Mouse (Mus musculus) ZHBTc4 (cell line): ENCODE measurements at regions not wholly inside any gene's neighbourhood (a gene's known extent, or its start where the extent isn't known, plus 50 kb on each side); places are given as distances from the start of the nearest gene placed in this dataset.

Source experiments
- DNase-seq: peaks from one replicate; pipeline ENCODE4 v3.0.0-alpha.2; 2011; ENCODE audit warnings: low read depth, low spot score

DNA sequence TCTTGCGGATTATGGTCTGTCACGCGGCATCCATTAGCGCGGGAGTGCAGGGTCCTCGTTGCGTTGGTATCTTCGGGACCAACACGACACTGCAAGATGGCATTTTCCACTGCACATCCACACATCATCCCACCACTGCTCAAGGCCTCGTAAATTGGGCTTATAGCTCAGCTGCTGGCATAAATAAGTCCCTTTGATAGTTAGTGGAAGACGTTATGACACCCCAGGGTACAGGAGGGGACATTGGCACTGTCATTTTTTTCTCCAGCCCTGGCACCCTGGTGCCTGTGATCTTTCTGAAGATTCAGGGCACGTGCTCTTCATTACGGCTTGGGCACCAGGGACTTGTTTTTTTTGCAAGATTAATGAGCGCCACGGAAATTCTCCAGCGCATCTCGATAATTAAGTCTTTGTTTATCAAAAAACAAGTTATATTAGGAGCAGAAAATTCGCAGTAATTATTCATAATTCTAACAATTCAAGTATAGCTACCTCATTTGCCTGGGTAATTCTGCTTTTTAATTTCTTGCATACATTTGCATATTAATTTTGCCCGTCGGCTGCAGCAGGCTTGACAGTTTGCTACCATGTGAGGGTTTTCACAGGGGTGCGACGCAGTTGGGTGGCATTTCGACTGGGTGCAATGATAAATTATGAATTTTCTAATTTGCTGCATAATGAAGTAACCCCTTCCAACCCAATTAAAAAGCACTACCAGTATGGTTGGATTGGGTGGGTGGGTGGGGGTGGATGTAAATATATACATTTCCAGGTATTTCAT lies 119.1 kb downstream of the Vrk1 start:
- DNase-seq: no peak

DNA sequence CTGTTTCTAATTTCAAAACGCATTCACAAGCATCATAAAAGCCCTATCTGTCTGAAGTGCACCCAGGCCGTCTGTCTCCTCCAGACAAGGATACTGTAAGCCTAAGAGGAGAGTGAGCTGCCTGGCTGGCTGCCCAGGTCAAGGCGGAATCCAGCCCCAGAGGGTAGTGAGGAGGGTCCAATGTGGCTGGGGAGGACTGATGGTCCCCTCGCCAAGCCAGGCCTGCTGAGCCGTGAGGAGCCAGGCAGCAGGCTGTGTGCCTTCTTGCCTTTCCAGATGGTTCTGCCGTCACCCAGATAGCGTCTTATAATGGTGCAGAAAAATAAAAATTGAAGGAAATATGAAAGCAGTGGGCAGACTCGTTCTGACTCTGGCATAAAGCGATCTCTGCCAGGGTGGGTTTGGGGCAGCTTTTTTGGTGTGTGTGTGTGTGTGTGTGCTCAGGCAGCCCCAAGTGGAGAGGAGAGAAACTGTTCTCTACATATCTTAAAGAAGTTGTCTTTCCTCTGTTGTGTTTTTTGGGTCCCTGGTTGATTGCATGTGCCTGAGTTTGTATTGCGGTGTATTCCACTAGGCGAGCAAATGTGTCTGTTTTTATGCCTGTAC lies 120.1 kb downstream of the Vrk1 start:
- no peak for DNase-seq

- no peak for DNase-seq
Measured at GRCm38 (mm10) chr12:106132715-106133114, 122.7 kb downstream of the Vrk1 start.

- peak; percentile 90 for DNase-seq
Measured at GRCm38 (mm10) chr12:106138466-106138865, 128.4 kb downstream of the Vrk1 start.

GRCm38 (mm10) chr12:106139491-106139890 lies 129.5 kb downstream of the Vrk1 start:
- no peak for DNase-seq

GRCm38 (mm10) chr12:106139927-106140326 lies 129.9 kb downstream of the Vrk1 start:
- DNase-seq: peak; percentile 92

- DNase-seq: peak; percentile 73
Measured at GRCm38 (mm10) chr12:106140671-106141070, 130.6 kb downstream of the Vrk1 start.

GRCm38 (mm10) chr12:106143548-106143947 lies 133.5 kb downstream of the Vrk1 start:
- no peak for DNase-seq

DNA sequence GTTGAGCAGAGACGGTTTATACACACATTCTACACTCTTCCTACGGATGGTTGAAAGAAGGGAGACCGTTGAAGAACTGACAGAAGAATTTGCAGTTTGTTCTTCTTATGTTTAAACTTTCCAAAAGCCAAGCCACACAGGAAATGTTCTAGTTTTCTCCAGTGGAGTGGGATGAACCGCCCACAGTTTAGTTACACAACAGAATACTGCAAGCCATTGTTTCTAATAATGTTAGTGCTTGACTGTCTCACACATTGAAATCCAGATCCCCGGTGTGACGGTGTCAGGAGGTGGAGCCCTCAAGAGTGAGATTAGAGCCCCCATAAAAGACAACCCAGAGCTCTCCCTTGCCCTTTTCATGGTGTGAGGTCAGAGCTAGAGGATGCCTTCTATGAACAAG lies 146.8 kb downstream of the Vrk1 start:
- DNase-seq: no peak

DNA sequence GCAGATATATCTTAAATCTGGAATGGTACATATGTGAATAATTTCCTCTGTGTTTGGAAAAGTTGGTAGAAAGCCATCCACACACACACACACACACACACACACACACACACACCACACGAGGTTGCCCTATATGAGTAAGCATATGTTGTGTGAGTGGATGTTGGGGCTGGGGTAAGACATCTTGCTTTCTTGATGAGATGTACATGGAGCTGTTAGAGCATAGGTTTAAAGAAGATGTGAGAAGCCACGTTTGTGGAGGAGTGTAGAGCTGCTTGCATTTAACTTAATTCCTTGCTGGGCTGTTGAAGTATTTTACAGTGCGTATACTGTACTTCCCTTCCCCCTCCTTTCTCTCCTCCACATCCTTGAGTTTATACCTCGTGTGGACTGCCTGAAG lies 147.8 kb downstream of the Vrk1 start:
- no peak for DNase-seq

DNA sequence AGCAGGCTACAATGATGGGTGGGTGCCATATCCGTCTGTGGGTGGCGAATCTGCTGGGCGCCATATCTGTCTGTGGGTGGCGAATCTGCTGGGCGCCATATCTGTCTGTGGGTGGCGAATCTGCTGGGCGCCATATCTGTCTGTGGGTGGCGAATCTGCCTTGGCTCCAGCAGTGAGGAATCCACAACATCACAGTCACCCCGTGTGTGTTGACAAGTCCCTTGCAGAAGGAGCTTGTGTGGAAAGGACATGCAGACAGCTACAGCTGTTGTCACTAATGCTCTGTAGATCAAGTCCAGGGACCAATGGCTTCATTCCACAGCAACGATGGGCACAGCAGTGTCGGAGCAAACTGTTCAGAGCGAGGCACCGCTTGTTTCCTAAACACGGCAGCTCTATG lies 148.6 kb downstream of the Vrk1 start:
- no peak for DNase-seq

GRCm38 (mm10) chr12:106171301-106171700 lies 161.3 kb downstream of the Vrk1 start:
- DNase-seq: peak; percentile 16

DNA sequence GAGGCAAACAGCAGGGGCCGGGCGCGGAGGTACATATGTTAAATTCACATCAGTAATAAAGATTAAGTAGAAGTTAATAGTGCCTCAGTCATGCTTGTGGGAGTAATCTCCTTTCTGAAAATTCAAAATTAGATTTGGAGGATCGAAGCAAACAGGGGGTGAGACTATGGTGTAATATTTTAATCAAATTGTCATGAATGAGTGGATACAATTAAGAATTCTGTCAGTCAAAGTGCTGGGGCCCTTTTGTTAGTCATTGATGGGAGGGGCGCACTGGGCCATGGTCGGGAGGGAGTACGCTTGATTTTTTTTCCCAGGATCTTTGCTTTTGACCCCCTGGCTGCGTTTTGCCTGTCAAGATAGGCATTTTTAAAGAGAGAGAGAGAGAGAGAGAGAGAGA lies 163.2 kb downstream of the Vrk1 start:
- DNase-seq: no peak

DNA sequence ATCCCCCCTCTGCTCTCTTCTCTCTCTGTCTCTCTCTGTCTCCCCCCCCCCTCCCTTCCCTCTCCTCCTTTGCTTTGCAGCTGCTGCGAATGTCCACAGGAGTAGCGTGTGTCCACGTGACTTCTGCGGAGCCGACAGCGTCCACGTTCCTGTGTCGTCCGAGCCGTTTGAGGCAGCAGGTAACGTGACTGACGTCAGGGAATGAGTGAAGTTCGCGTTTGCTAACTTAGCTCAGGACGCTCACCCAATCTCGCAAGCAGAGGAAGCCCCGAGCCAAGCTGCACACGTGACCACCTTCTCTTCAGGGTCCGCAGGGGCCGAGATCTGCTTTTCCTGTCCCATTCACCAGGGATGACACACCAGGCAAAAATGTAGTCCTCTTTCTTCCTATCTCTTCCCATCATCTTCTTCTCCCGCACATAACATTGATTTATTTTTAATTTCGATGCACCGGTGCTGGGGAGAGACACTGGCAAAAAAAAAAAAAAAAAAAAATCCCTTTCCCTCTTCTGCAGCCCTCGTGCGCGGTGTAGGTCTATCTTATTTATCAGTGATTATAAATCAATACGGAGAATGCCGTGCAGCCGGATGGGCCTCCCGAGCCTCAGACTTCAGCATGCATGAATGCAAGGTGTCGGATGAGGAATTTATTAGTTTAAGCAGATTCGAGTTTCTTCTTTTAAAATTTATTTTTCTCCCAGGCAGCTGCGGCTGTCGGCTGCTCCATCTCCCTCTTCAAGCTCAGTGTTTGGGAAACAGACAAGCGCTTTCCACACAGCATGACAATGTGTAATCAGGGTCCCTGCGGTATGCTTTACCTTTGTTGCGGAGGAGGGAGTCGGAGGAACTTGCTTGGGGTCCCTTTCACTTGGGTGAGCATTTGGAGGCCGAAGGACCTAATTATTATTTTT lies 164.3 kb downstream of the Vrk1 start:
- DNase-seq: peak; percentile 59

- peak; percentile 93 for DNase-seq
Measured at GRCm38 (mm10) chr12:106174981-106175700, 165.1 kb downstream of the Vrk1 start.

- DNase-seq: peak; percentile 21
Measured at GRCm38 (mm10) chr12:106177302-106177701, 167.3 kb downstream of the Vrk1 start.

- DNase-seq: peak; percentile 65
Measured at GRCm38 (mm10) chr12:106177861-106178260, 167.8 kb downstream of the Vrk1 start.

DNA sequence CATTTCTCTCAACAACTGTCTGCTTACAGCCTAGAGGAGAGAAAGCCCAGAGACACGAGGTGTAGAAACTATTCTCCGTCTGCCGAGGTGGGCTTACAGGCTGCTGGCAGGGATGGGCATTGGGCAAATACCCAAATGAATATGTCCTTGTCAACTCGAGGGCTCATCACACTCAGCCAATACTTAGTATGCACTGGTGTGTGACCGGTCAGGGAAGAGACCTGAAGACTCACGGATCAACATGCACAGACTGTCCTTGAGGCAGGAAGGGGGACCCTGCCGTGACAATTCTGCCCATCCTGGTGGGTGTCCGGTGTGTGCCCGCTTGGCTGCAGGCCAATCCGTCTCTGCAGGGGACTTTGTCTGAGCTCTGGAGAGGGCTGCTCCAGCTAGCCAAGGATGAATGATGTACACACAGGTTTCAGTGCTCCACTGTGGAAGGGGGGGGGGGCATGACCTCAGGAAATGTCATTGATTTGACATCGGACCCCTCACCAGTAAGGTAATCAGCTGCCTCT lies 168.7 kb downstream of the Vrk1 start:
- no peak for DNase-seq

DNA sequence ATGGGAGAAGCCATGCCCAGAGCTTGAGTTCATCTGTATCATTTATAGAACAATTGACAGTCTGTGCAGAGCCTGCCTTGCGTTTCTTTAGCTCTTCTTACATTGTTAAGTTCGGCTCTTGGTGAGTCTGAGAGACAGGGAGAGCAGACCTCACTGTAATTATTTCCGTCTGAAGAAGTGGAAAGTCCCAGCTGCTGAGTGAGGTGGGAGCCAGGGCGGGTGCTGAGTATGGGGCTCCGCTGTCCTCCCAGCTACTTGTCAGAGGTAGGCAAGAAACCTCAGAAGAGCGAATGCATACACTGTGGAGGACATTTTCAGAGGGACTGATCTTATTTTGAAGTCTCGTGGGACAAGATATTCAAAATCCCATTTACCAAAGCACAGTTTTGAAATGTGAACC lies 172.9 kb downstream of the Vrk1 start:
- DNase-seq: no peak

GRCm38 (mm10) chr12:106183973-106184372 lies 173.9 kb downstream of the Vrk1 start:
- no peak for DNase-seq

DNA sequence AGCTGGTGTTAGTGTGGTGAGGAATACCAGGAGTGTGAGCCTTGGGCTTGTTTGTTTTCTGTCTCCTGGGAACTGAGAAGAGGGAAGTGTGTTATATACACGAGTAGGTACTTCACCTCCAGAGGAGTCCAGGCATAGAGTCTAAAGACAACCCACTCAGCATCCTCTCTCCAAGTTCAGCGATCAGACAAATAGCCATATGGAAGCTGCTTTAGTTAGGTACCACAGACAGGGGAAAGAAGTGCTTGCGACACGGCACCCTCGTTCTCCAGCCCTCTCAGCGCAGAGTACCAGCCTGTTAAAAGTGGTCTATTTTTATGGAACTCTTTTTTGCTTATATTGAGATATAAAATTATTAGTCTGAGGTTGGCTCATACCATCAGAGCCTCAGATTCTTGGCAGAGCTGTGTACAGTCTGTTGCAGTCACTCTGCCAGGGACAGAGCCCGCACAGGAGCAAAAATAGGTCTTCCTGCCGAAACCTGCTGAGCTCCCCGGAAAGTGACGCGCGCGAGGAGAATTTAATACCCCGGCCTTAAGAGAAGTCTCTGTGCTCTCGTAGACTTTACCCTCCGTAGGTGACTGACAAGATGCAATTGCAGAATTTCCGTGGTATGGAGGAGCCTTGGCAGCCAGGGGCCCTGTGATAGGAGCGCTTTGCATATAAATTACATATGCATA lies 175.5 kb downstream of the Vrk1 start:
- no peak for DNase-seq
